12 mouse cellular contexts compared by ENCODE assay signal in the genomic region with DNA sequence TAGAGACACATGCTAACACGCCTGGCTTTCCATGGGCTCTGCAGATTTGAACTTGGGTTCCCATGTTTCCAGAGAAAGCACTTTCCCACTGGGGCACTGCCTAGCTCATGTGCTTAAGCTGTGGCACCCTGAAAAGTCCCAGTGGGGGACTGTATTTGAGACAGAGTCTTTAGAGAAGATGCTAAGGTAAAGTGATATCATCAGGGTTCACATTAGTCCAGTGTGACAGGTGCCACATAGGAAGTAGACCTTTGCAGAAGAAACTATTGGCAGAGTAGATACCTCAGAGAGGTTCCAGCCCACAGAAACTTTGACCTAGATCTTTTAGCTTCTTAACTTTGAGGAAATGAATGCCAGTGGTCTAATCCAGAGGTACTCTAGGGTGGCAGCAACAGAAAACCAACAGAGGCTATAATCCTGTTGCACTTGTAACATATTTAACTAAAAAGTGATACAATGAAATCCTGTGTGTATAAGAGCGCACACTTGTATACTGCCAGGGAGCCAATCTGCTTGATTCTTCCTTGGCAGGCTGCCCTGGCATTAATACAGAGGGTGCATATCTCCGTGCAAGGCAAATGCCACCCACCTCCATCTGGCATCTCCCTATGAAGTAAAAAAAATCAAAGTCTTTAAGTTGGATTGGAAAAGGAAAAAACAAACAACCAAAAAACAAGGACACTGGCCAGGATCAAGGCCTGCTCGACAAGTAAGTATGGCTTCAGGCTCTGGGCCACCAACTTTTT.
DNase-seq lines count a peak whose midpoint lies in the region; ATAC-seq lines count a peak whose summit lies in the region.
"Had no signal": no experiment of that assay in that cellular context is flagged by ENCODE, and none has a peak within 500 bp of the region (broad histone marks: within the 10 kb centered on the region; RNA-seq: fewer than 3 reads in every experiment).

No protein-coding gene starts in this region.

- no peaks in the 10 kb centered on the region for H3K9me3 ChIP-seq in forebrain, embryonic 15.5 days
- peaks cover 7% of the 10 kb centered on the region; the same call in 1 of the 2 replicates for H3K9me3 ChIP-seq in forebrain, embryonic 10.5 days
- no peaks in the 10 kb centered on the region for H3K9me3 ChIP-seq in heart, embryonic 12.5 days (replicated peaks)
- H3K9me3 ChIP-seq: hindbrain, embryonic 13.5 days; liver, embryonic 12.5 days; stomach, embryonic 15.5 days had no signal

- H3K4me1 ChIP-seq in forebrain, embryonic 15.5 days, result peaks cover 13% of the 10 kb centered on the region
- no peaks in the 10 kb centered on the region for H3K4me1 ChIP-seq in forebrain, embryonic 10.5 days
- no peaks in the 10 kb centered on the region for H3K4me1 ChIP-seq in heart, embryonic 12.5 days (replicated peaks)
- H3K4me1 ChIP-seq: hindbrain, embryonic 13.5 days; liver, embryonic 12.5 days; stomach, embryonic 15.5 days had no signal

- WGBS in forebrain, embryonic 15.5 days, result 53% methylated on average over 4 of the region's 4 CpGs
- 90% methylated on average over 4 of the region's 4 CpGs for WGBS in forebrain, embryonic 10.5 days
- WGBS in heart, embryonic 12.5 days, result 82% methylated on average over 4 of the region's 4 CpGs

- H3K4me2 ChIP-seq in forebrain, embryonic 15.5 days (replicated peaks), result no peak overlapping the region
- no peak overlapping the region for H3K4me2 ChIP-seq in heart, embryonic 12.5 days
- H3K4me2 ChIP-seq: hindbrain, embryonic 13.5 days; liver, embryonic 12.5 days; stomach, embryonic 15.5 days had no signal

- no peak overlapping the region for H3K9ac ChIP-seq in forebrain, embryonic 15.5 days (replicated peaks)
- H3K9ac ChIP-seq in heart, embryonic 12.5 days, result no peak overlapping the region
- H3K9ac ChIP-seq: hindbrain, embryonic 13.5 days; liver, embryonic 12.5 days; stomach, embryonic 15.5 days had no signal

- no peaks in the 10 kb centered on the region; the same call in 1 of the 2 replicates for H3K36me3 ChIP-seq in forebrain, embryonic 15.5 days
- peaks cover 12% of the 10 kb centered on the region for H3K36me3 ChIP-seq in forebrain, embryonic 10.5 days (replicated peaks)
- peaks cover 23% of the 10 kb centered on the region for H3K36me3 ChIP-seq in heart, embryonic 12.5 days

- peak; percentile 87 for ATAC-seq in forebrain, embryonic 15.5 days (replicated peaks)
- ATAC-seq in heart, embryonic 12.5 days (ENCODE audit: insufficient number of reproducible peaks, low FRiP score), result no peak
- ATAC-seq in megakaryocyte-erythroid progenitor cell, adult 5-6 weeks (replicated peaks; ENCODE audit: low FRiP score, low TSS enrichment, poor library complexity, severe bottlenecking), result no peak
- ATAC-seq: liver, embryonic 12.5 days had no signal

- no peak for DNase-seq in forebrain, embryonic 10.5 days (ENCODE audit: extremely low spot score, low spot score)
- peak; percentile 96 for DNase-seq in cerebellum, adult 9-10 months
- peak; percentile 85 to 93 for DNase-seq in layer of hippocampus, adult 8-10 months (ENCODE audit: low spot score in 2 of 2)
- peak; percentile 93 for DNase-seq in right cerebral cortex, postnatal 10 days (ENCODE audit: low spot score in 2 of 2)
- no peak for DNase-seq in kidney, postnatal 4 days
- DNase-seq: gastrocnemius, postnatal 25 days had no signal

- H3K27me3 ChIP-seq in forebrain, embryonic 15.5 days, result no peaks in the 10 kb centered on the region
- no peaks in the 10 kb centered on the region for H3K27me3 ChIP-seq in forebrain, embryonic 10.5 days (ENCODE audit: poor library complexity, severe bottlenecking)
- no peaks in the 10 kb centered on the region for H3K27me3 ChIP-seq in heart, embryonic 12.5 days (replicated peaks)
- H3K27me3 ChIP-seq: hindbrain, embryonic 13.5 days; liver, embryonic 12.5 days; stomach, embryonic 15.5 days had no signal

- peak overlapping the region; percentile 9 for H3K27ac ChIP-seq in forebrain, embryonic 15.5 days (replicated peaks)
- H3K27ac ChIP-seq in forebrain, embryonic 10.5 days, result no peak overlapping the region
- no peak overlapping the region for H3K27ac ChIP-seq in heart, embryonic 12.5 days (ENCODE audit: poor library complexity, severe bottlenecking)
- H3K27ac ChIP-seq: hindbrain, embryonic 13.5 days; liver, embryonic 12.5 days; stomach, embryonic 15.5 days had no signal

- no peak overlapping the region for H3K4me3 ChIP-seq in forebrain, embryonic 15.5 days
- H3K4me3 ChIP-seq in forebrain, embryonic 10.5 days, result no peak overlapping the region
- H3K4me3 ChIP-seq in heart, embryonic 12.5 days, result no peak overlapping the region
- H3K4me3 ChIP-seq: hindbrain, embryonic 13.5 days; liver, embryonic 12.5 days; stomach, embryonic 15.5 days had no signal

Comparison
In these comparisons a context has a peak if more than half of its experiments do, and no peak if none do; other contexts are left out.
1. DNase-seq: peak in cerebellum, adult 9-10 months (single experiment), layer of hippocampus, adult 8-10 months (2 of 2) and right cerebral cortex, postnatal 10 days (2 of 2); none in forebrain, embryonic 10.5 days (single experiment) and kidney, postnatal 4 days (0 of 2).